Mouse (Mus musculus) layer of hippocampus, postnatal 14 days (tissue): ENCODE results near the gene Tmem265. TPM values are rescaled to one million over a fixed set of nuclear protein-coding genes. Genes with fewer than 3 reads are reported as not detected.

ENCODE experiments used
- total RNA-seq, 2 experiments: library from RNA; stranded (reverse); gene quantifications; 2 replicates each; pipeline ENCODE4 v1.2.3; 2021

The Tmem265 gene
- total RNA-seq, 2 experiments from 2014 or later: 0.94 to 2.2 TPM

Other genes starting within 250 kb of the Tmem265 start
- gene Zfp768, start 215.8 kb upstream of the Tmem265 start, total RNA-seq: 10 to 100 TPM; 12.4 to 12.8 TPM
- 1 to 10 TPM; 5.3 to 6.0 TPM for gene Zfp747, start 185.3 kb upstream of the Tmem265 start, total RNA-seq
- 1 to 10 TPM; 2.7 to 3.2 TPM for gene 9130019O22Rik, start 174.2 kb upstream of the Tmem265 start, total RNA-seq
- gene E430018J23Rik, start 167.8 kb upstream of the Tmem265 start, total RNA-seq: 1 to 10 TPM; 6.1 to 7.4 TPM
- gene Zfp764, start 154.6 kb upstream of the Tmem265 start, total RNA-seq: 1 to 10 TPM; 3.4 to 4.2 TPM
- 10 to 100 TPM; 10.6 to 10.7 TPM for gene Zfp688, start 139.3 kb upstream of the Tmem265 start, total RNA-seq
- 1 to 10 TPM; 7.3 to 8.1 TPM for gene Zfp689, start 112.2 kb upstream of the Tmem265 start, total RNA-seq
- gene Prr14, start 101.8 kb upstream of the Tmem265 start, total RNA-seq: 10 to 100 TPM; 29.4 to 31.3 TPM
- 10 to 100 TPM; 62.9 to 66.8 TPM for gene Fbrs, start 82.2 kb upstream of the Tmem265 start, total RNA-seq
- 100 to 1,000 TPM; 104 to 115 TPM for gene Srcap, start 49.4 kb upstream of the Tmem265 start, total RNA-seq
- gene Gm42715, start 41.8 kb upstream of the Tmem265 start, total RNA-seq: 10 to 100 TPM in 1 of 2 experiments, 1 to 10 TPM in 1; 9.8 to 11.0 TPM
- 10 to 100 TPM; 79.5 to 83.7 TPM for gene Phkg2, start 11.9 kb downstream of the Tmem265 start, total RNA-seq
- gene Ccdc189, start 27.2 kb downstream of the Tmem265 start, total RNA-seq: 10 to 100 TPM in 1 of 2 experiments, 1 to 10 TPM in 1; 9.3 to 12.4 TPM
- 10 to 100 TPM; 69.9 to 72.1 TPM for gene Rnf40, start 27.4 kb downstream of the Tmem265 start, total RNA-seq
- gene Zfp629, start 54.4 kb downstream of the Tmem265 start, total RNA-seq: 10 to 100 TPM; 21.3 to 22.6 TPM
- gene Bcl7c, start 147.5 kb downstream of the Tmem265 start, total RNA-seq: 10 to 100 TPM; 30.3 to 38.0 TPM
- gene Ctf1, start 151.3 kb downstream of the Tmem265 start, total RNA-seq: 1 to 10 TPM; 3.2 to 5.4 TPM
- gene Ctf2, start 170.8 kb downstream of the Tmem265 start, total RNA-seq: not detected
- gene Fbxl19, start 183.2 kb downstream of the Tmem265 start, total RNA-seq: 10 to 100 TPM; 73.0 to 73.5 TPM
- 10 to 100 TPM; 22.4 to 22.7 TPM for gene Orai3, start 208.4 kb downstream of the Tmem265 start, total RNA-seq
- gene Setd1a, start 215.3 kb downstream of the Tmem265 start, total RNA-seq: 10 to 100 TPM; 38.2 to 41.8 TPM
- gene Gm49388, start 224.2 kb downstream of the Tmem265 start, total RNA-seq: 1 to 10 TPM; 4.1 to 4.7 TPM
- gene Hsd3b7, start 239.2 kb downstream of the Tmem265 start, total RNA-seq: 1 to 10 TPM; 5.9 to 6.6 TPM